Mouse (Mus musculus) embryo, embryonic 9.5 days (tissue): ENCODE data around the gene Zscan21.

Experiments
- DNase-seq: peaks from one replicate; pipeline ENCODE4 v3.0.0-alpha.2; 2017; ENCODE audit errors: extremely low spot score

Gene Zscan21

GRCm38 (mm10) chr5:138117199-138118015 lies 704 bp downstream of the Zscan21 start:
- DNase-seq: peak; percentile 17

GRCm38 (mm10) chr5:138118041-138118440 lies 1.3 kb downstream of the Zscan21 start:
- no peak for DNase-seq

GRCm38 (mm10) chr5:138132425-138133064 lies 15.8 kb downstream of the Zscan21 start:
- no peak for DNase-seq

GRCm38 (mm10) chr5:138137257-138137656 lies 20.6 kb downstream of the Zscan21 start:
- no peak for DNase-seq

GRCm38 (mm10) chr5:138137935-138138549 lies 21.3 kb downstream of the Zscan21 start:
- peak; percentile 30 for DNase-seq

- no peak for DNase-seq
Measured at GRCm38 (mm10) chr5:138138585-138138984, 21.9 kb downstream of the Zscan21 start.

GRCm38 (mm10) chr5:138154390-138154789 lies 37.7 kb downstream of the Zscan21 start:
- DNase-seq: no peak

- peak; percentile 94 for DNase-seq
Measured at GRCm38 (mm10) chr5:138155443-138155976, 38.8 kb downstream of the Zscan21 start, which contains the start of gene Zfp113. Zfp113 (minus strand) TSS chr5:138155744.

GRCm38 (mm10) chr5:138160224-138160762 lies 43.6 kb downstream of the Zscan21 start:
- no peak for DNase-seq

GRCm38 (mm10) chr5:138160842-138161665 lies 44.4 kb downstream of the Zscan21 start, which contains the start of gene Cops6:
Cops6 (plus strand) TSS chr5:138161071.
- peak; percentile 95 for DNase-seq

- no peak for DNase-seq
Measured at GRCm38 (mm10) chr5:138163046-138163445, 46.3 kb downstream of the Zscan21 start.

- no peak for DNase-seq
Measured at GRCm38 (mm10) chr5:138163610-138164009, 46.9 kb downstream of the Zscan21 start.

GRCm38 (mm10) chr5:138165594-138165993 lies 48.9 kb downstream of the Zscan21 start:
- DNase-seq: no peak

GRCm38 (mm10) chr5:138170936-138171561 lies 54.3 kb downstream of the Zscan21 start:
- peak; percentile 97 for DNase-seq

- peak; percentile 92 for DNase-seq
Measured at GRCm38 (mm10) chr5:138171695-138172491, 55.2 kb downstream of the Zscan21 start, which contains the start of the genes Ap4m1 and Mcm7. Ap4m1 (plus strand) TSS chr5:138172002. Mcm7 (minus strand) TSS chr5:138172422.

GRCm38 (mm10) chr5:138173217-138173616 lies 56.5 kb downstream of the Zscan21 start:
- no peak for DNase-seq
